Mouse (Mus musculus) CD4-positive, CD25-positive, alpha-beta regulatory T cell, adult 4 months (primary cell): ENCODE measurements around the gene Gtse1. TPM values are rescaled to one million over a fixed set of nuclear protein-coding genes. Genes with fewer than 3 reads are reported as not detected.
"Not testable (repeated sequence)": the region's sequence is repeated elsewhere in the genome, so short reads cannot be mapped to it uniquely, and the experiment has no call there.

Experiments used
- ATAC-seq: one replicate; pipeline ENCODE4 v1.8.0; 2017
- polyA plus RNA-seq, 2 experiments: library from polyadenylated mRNA; unstranded; fragments of 100-300 nt; shearing (Covaris generic); gene quantifications; one replicate each; pipeline ENCODE4 v1.2.1; 2017

Gene Gtse1
- polyA plus RNA-seq = 1 to 10 TPM; 3.0 to 7.1 TPM

GRCm38 (mm10) chr15:85859490-85860031 lies at the start of gene Gtse1:
TSS of gene Gtse1 (plus strand) at chr15:85859745.
- ATAC-seq = peak; percentile 100

DNA sequence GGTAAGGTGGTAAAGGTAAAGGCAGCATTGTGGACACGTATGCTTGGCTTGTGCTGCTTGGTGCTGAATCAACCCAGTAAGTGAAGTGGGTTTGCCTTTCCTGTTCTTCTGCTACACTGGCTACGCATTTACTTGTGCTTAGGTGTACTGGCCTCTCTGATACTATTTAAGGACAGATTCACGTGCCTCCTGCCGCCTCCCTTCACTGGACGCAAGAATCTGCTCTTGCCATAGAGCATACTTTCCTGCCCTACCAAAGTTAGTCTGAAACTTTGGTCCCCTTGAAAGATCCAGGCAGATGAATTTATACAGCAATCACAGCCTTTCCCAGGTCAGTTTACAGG lies 49.1 kb upstream of the Gtse1 start:
- no peak for ATAC-seq

GRCm38 (mm10) chr15:85810806-85811521 lies 48.6 kb upstream of the Gtse1 start:
- peak; percentile 61 for ATAC-seq

DNA sequence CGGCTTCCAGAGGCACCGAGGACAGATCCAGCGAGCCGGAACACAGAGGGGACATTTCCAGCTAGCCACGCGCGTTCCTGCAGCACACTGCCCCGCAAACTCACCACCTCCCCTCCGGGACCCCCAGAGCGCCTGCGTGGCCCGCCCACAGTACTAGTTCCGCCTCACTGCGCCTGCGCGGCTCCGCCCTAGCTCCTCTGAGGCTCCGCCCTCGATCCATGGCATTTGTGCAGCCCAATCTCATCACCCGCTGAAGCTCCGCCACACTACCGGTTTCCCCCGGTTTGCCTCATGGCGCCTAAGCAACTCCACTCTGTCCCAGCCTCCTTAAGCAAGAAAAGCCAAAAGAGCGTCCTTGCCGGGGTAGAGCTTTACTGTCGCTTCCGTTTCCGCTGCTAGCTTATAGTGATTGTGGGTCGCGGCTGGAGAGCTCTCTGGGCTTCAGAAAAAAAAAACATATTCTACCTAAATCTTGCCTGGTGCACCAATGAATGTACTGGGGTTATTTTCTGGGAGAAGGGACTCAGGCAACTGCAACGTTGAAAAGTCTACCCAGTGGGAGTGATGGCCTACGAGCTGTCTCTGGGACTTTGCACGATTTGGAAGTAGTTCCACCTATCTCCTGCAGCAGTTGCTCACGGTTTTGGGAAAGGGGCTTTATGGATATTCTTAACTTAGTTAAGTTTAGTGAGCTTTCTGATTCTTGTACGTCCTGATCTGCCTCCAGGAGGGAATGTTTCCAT lies 47.8 kb upstream of the Gtse1 start, which contains the start of gene Cdpf1:
Cdpf1 (minus strand) TSS at position 163 of the 743 bp plus-strand sequence.
- peak; percentile 92 for ATAC-seq

- no peak for ATAC-seq
Observed at GRCm38 (mm10) chr15:85813428-85813827, 46.1 kb upstream of the Gtse1 start.

DNA sequence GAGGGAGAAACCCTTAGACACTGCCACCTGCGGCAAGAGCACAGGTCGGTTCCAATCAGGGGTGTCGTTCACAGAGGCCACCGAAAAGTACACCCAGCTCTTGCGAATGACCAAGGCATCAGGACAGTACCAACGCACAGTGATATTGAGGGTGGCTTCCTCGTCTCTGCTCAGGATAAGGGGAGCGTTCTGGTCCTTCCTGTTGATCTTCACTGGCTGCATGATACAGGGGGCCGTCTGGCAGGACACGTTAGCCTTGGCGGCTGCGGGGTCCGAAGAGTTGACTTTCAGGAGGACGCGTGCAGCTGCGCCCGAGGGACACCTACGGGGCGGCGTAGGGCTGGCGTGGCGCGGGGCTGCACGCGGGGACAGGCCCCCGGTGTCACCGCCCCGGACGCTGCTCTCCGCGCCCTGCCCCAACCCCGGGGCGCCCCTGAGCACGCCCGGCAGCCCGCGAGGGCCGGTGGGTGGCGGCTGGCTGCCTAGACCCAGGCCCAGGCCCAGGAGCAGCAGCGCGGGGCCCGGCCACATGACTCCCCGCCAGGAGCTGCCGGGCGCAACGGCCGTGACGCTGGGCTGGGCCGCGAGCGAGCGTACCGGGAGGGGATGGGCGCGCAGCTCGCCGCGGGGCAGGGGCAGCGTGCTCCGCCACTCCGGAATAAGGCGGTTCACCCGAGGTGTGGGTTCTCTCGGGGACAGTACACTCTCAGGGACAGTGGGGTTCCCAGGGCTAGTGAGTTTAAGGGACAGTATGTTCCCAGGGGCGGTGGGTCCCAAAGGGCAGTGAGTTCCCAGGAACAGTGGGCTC lies 38.1 kb upstream of the Gtse1 start, which contains the start of gene Pkdrej:
Pkdrej (minus strand) TSS at position 532 of the 808 bp plus-strand sequence.
- no peak for ATAC-seq

DNA sequence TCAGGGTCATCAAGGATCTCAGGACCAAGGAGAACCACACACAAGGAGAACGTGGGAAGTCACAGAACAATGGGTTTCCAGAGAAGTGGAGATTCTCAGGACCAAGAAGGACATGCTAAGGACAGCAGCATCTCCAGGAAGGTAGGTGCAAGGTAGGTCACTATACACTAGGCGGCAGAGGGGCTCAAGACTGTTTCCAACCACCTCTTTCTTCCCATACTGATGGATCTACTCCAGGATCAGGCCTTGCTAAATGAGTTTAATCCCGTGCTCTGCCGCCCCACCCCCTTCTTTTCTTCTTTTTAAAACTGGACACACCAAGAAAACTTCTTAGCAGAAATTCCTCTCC lies 37.6 kb upstream of the Gtse1 start:
- no peak for ATAC-seq

DNA sequence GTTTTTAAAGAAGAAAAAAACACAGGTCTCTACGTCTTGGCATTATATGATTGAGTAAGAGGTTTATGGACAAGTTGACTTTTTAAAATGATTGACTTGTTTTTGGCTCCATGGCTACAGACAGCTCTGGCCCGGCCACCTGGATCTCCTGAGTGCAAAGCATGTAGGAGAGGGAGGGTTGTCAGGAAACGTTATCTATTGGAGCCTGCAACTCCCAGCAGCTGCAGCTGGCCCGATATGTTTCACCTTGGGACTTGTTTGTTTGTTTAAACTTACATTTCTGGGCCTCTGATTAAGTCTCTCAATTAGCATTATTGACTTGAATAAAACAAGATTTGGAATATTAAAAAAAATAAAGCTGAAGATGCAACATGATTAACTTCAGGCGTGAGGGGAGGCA lies 32.9 kb upstream of the Gtse1 start:
- ATAC-seq = no peak

GRCm38 (mm10) chr15:85828071-85828470 lies 31.5 kb upstream of the Gtse1 start:
- ATAC-seq = no peak

DNA sequence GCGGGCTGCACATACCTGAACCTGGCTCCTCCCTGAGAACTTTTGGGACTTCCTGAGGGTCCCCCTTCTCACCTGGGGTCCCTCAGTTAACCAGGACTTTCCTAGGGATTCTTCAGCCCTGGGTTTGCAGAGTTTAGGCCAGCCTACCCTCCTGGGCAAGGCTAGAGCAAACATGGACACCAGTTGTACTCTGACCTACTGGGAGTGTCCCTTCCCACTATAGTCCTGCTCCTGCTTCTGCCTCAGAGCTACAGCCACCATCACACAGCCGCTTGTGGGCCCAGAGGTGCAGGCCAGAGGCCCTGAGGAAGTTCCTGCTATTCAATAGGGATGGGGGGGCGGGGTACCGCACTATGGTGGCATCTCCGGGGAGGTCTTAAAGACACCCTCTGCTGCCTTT lies 30.1 kb upstream of the Gtse1 start:
- no peak for ATAC-seq

DNA sequence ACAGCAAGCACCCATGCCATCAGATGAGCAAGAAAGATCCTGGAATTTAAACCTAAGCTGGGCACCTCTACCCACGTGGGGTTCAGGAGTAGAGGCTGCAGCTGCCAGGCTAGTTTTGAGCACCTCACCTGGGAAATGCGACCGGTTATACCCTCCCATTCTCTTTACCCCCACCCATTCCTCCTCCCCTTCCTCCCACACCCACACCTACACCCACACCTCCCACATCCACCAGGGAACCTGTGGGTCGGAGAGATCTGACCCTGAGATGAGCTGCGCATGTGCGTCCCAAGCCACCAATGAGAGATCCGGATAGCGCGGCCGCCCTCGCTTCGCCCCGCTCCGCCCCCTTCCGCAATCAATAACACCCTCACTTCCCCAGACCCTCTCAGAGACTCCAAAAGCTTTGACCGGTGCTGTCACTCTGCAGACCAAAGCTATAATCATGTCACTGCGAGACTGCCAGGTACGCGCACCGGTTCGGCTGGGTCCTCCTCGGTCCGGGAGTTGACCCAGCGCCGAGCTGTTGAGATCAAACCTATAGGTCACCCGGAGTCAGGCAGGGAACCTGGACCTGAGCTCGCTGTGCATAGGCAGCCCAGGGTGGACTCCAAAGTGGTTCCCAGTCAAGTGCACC lies 27.5 kb upstream of the Gtse1 start, which contains the start of gene Ttc38:
Ttc38 (plus strand) TSS at position 353 of the 637 bp plus-strand sequence.
- peak; percentile 95 for ATAC-seq

GRCm38 (mm10) chr15:85832599-85832998 lies 26.9 kb upstream of the Gtse1 start:
- ATAC-seq = no peak

DNA sequence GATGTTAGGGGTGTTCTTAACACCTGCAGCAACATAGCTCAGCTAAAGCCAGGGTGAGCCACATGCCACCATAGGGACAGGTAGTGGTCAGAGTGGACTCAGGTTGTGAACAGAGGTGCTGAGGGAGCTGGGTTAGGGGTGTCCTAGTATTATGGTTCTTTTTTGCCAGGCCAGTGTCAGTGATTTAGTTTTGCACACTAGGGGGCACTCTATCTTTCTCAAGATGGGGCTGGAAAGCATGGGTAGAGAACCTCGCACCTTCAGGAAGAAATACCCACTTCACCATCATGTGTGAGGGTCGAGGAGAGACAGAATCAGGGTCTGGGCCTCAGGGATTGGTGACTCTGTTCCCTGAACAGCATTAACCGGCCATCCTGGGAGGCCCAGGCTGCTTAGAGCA lies 24.2 kb upstream of the Gtse1 start:
- no peak for ATAC-seq

DNA sequence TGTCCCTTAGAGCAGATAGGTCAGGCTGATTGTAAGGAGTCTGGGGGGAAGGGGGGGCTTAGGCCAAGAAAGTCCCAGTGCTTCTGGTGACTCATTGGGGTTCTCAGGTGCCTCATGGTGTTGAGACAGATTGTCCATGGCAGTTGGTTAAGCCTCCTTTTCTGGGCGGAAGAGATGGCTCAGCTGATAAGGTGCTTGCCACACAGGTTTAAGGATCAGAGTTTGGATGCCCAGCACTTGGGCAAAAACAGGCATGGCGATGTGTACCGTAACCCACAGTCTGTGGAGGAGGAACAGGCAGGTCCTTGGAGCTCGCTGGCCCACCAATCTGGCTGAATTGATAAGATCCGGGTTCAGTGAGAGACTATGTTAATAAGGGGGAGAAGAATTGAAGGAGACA lies 22.7 kb upstream of the Gtse1 start:
- ATAC-seq = no peak

GRCm38 (mm10) chr15:85840983-85841382 lies 18.6 kb upstream of the Gtse1 start:
- no peak for ATAC-seq

DNA sequence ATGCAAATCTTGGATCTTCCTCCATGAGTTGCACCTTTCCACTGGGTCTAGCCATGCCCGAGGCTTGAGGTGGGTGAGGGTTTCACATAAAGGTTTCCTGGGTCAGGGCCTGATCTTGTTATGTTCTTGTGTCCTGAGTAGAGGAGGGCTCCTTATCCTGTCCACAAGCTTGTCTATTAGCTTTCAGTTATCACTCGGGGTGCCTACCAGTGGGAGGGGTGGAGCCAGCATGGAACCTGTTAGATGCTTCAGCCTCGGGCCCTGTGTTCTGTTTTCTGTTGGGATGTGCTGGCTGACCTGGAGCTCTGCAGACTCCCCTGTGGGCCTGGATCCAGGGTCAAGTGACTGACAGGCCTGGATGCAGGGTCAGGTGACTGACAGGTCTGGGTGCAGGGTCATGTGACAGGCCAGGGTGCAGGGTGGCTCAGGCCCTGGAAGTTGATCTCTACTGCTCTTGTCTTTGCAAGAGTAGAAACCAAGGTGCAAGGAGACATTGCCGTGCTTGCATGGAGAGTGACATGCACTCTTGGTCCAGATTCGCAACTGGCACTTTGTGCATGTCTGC lies 17.7 kb upstream of the Gtse1 start:
- no peak for ATAC-seq

DNA sequence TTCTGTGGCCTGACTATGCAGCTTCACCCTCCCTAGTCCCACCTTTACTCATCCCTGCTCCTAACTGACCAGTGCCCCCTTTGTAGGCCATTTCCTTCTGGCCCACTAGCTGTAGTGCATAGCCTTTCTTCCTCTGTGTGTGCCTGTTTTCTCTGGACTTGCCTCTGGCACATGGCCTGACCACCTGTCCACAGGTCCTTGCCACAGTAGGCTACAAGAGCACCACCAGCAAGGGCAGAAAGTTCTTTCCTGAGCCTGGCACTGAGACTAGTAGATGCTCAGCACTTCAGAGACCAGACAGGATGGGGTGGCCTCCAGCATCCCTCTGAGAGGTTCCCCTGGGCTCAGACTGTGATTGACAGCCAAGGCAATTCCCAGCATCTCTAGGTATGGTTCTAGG lies 14.5 kb upstream of the Gtse1 start:
- ATAC-seq = no peak

- ATAC-seq = no peak
Observed at GRCm38 (mm10) chr15:85851656-85852392, 7.7 kb upstream of the Gtse1 start.

DNA sequence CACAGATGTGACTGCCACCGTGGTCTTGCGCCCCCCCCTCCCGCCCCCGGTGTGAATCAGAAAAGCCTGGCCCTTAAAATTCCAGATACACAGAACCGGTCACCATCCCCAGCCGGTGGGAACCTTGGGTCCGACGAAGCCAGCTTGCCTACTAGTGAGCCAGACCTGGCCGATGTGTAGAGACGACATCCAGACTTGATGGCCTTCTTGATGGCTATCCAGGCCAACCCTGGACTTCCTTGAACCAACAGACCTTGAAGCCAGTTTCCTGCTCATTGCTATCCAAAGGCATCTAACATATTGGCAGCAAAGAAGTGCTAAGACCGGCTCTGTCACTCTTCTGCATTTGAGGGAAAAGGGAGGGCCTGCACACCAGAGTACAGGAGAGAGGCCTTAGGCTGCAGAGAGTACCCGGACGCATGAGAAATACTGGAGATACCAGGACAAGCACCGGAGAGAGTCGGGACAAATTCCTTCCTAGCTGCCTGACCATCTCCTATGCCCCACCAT lies 510 bp upstream of the Gtse1 start:
- ATAC-seq = peak; percentile 25

DNA sequence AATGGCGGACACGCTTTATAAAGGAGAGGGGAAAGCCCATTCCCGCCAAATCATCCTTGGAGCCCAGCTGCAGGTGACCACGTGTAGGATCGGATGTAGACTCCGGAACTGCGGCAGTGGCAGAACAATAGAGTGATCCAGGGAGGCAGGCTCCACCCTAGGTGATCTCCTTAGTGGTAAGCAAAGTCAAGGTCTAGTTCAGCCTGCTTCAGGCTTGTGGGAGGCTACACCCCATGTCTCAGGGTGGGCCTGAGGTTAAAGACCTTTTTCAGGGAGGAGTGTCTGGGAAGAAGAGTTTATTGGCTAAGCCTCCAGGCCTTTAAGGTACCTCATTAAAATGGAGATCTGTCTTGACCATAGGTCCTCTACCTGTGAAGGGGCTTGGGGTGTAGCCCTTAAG lies 6.4 kb downstream of the Gtse1 start:
- ATAC-seq = not testable (repeated sequence)

DNA sequence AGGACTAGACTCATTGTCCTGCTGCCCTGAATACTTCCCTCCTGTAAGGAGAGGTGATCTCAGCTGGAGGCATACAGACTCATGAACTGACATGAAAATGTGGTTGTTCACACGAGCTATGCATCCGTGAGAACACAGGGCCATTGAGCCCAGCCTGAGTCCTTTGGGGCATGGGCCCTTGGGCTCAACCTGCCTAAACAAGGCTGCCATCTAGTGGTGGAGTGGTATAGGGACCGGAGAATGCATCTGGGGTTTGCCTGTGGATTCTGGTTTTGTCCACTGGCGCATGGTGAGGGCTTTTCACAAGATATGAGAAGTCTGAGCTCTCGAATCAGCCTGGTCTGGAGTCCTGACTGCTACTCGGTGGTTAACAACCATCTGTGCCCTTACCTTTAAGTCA lies 8.2 kb downstream of the Gtse1 start:
- ATAC-seq = peak; percentile 90
